Mouse (Mus musculus): Measurements from ENCODE around the gene Plod1. TPM values are rescaled to one million over a fixed set of nuclear protein-coding genes. Genes with fewer than 3 reads are reported as not detected.
A peak's percentile ranks its signal among the peaks of the same experiment; 100 is the strongest.
"Not testable (repeated sequence)": the region's sequence is repeated elsewhere in the genome, so short reads cannot be mapped to it uniquely, and the experiment has no call there.

The Plod1 gene
- polyA plus RNA-seq, 1 experiment, result 18.8 TPM

DNA sequence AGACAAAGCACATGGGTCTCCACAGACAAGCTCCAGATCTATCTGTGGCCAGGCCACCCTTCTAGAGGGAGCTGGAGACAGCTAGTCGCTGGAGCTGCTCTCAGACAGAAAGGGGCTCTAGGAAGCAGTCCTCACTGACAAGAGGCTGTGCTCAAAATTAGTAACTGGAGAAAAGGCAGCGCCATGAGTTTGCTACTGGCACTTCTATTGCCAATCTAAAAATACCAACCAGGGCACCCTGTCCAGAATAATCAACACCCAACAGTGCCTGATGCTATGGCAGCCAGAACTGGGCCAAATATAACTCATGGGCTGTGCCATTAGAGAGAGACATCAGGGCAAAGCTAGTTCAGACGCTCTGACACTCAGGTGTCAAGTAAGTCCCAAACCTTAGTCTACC is 39.2 kb downstream of the Plod1 start:
- DNase-seq (ENCODE audit: extremely low spot score in 1 of 2, low spot score in 1 of 2), result peak; percentile 38 to 48

DNA sequence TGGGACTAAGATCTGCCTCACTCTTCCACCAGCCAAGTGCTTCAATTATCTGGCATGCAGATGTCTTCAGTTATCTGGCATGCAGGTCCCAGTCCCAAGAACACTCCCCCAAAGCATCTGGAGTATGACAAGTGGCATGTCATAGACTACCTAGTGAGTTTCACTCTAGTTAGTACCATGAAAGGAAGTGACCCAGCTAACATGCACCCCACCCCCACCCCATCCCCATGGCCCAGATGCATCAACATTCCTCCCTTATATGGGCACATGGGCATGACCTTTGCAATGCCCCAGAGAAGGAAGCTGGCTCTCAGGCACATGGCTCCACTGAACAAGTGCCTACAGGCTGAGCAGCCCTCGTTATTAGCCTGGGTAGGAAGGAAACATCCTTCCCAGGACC is 40.2 kb downstream of the Plod1 start:
- DNase-seq (ENCODE audit: extremely low spot score in 1 of 2, low spot score in 1 of 2), result no peak

GRCm38 (mm10) chr4:147895815-147896330 is 40.7 kb downstream of the Plod1 start:
- DNase-seq (ENCODE audit: extremely low spot score in 1 of 2, low spot score in 1 of 2), result no peak

DNA sequence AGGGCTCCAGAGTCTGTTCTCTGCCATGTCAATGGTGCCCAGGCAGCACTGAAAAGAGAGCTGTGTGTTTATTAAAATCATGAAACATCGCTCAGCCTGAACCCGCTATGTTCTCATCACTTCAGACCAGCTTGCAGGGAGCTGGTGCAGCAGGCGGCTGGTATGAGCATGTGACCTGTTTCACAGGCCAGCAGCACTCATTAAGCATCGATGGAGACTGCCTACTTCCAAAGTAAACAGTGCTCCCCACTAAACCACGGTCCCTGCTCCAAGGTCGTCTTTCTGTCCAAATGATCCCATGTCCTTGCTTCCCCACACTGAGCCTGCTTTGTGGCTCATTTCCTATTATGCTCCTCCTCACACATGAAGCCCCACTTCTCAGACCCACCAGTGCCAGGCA is 46.2 kb downstream of the Plod1 start:
- DNase-seq (ENCODE audit: extremely low spot score in 1 of 2, low spot score in 1 of 2), result no peak

GRCm38 (mm10) chr4:147888237-147888636 is 48.3 kb downstream of the Plod1 start:
- DNase-seq (ENCODE audit: extremely low spot score in 1 of 2, low spot score in 1 of 2), result no peak

- no peak for DNase-seq (ENCODE audit: extremely low spot score in 1 of 2, low spot score in 1 of 2)
Observed at GRCm38 (mm10) chr4:147887277-147887676, 49.3 kb downstream of the Plod1 start.

DNA sequence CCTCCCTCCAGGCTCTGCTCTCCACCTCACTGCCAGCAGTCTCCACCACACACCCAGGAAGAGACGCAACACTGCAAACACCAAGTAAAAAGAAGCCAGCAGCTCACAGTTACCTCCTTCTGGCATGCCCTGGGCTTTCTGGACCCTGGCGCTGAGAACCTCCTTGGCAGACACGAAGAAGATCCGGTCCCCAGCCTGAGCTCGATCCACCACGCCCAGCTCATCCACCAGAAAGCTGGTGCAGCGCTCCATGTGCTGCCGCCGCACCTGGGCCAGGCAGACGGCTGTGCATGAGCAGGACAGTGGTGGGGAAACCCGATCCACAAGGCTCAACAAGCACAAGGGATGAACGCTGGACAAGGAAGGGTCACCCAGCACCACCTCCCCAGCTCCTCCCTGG is 50.4 kb downstream of the Plod1 start:
- no peak for DNase-seq (ENCODE audit: extremely low spot score in 1 of 2, low spot score in 1 of 2)

GRCm38 (mm10) chr4:147884138-147884537 is 52.4 kb downstream of the Plod1 start:
- DNase-seq (ENCODE audit: extremely low spot score in 1 of 2, low spot score in 1 of 2), result no peak

- DNase-seq (ENCODE audit: extremely low spot score in 1 of 2, low spot score in 1 of 2), result no peak
Observed at GRCm38 (mm10) chr4:147883041-147883440, 53.5 kb downstream of the Plod1 start.

- DNase-seq (ENCODE audit: extremely low spot score in 1 of 2, low spot score in 1 of 2), result no peak
Observed at GRCm38 (mm10) chr4:147881792-147882191, 54.8 kb downstream of the Plod1 start.

DNA sequence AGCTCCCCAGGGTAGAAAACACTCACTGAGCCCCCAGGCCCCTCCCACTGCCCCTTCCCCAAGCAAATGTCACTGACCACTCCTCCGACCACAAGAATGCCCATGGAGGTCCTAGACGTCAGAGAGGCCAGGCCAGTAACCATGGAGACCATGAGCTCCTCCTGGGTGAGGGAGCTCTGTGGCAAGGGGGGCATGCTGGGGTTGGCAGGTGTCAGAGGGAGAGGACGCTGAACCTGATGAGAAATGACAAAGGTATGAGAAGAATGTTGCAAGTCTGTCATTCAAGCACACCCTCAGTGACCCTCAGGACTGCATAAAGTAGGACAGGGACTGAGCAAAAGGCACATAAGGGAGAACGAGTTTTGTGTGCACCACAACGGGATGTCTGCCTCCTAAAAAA is 56.7 kb downstream of the Plod1 start:
- DNase-seq (ENCODE audit: extremely low spot score in 1 of 2, low spot score in 1 of 2), result no peak

DNA sequence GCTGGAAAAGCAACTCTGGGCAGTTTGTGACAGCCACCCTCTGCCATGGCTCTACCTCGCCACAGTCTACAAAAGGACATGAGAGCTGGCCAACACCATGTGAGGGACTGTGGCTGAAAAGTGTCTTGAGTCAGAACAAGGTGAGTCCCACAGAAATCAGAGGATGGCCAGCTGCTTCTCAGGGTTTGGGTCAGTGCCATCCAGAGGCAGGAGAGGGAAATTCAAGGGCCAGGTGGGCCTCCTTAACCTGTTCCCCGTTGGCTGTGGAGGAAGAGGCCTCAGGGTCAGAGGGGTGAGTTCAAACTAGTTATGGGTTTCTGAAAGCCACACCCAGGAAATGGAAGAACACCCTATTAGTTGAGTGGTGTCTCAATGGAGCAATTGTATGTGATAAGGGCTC is 57.1 kb downstream of the Plod1 start:
- DNase-seq (ENCODE audit: extremely low spot score in 1 of 2, low spot score in 1 of 2), result no peak

- no peak for DNase-seq (ENCODE audit: extremely low spot score in 1 of 2, low spot score in 1 of 2)
Observed at GRCm38 (mm10) chr4:147878537-147878936, 58.0 kb downstream of the Plod1 start.

- no peak for DNase-seq (ENCODE audit: extremely low spot score in 1 of 2, low spot score in 1 of 2)
Observed at GRCm38 (mm10) chr4:147875852-147876575, 60.6 kb downstream of the Plod1 start.

DNA sequence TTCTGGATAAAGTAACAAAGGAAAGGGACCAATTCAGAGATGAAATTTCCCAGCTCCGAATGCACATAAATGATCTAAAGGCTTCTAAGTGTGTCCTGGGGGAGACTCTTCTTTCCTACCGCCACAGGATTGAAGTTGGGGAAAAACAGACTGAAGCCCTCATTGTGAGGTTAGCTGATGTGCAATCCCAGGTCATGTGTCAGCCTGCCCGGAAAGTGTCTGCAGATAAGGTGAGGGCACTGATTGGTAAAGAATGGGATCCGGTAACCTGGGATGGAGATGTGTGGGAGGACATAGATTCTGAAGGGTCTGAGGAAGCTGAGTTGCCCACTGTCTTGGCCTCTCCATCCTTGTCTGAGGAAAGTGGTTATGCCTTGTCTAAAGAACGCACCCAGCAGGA is 67.3 kb downstream of the Plod1 start:
- no peak for DNase-seq (ENCODE audit: extremely low spot score in 1 of 2, low spot score in 1 of 2)

DNA sequence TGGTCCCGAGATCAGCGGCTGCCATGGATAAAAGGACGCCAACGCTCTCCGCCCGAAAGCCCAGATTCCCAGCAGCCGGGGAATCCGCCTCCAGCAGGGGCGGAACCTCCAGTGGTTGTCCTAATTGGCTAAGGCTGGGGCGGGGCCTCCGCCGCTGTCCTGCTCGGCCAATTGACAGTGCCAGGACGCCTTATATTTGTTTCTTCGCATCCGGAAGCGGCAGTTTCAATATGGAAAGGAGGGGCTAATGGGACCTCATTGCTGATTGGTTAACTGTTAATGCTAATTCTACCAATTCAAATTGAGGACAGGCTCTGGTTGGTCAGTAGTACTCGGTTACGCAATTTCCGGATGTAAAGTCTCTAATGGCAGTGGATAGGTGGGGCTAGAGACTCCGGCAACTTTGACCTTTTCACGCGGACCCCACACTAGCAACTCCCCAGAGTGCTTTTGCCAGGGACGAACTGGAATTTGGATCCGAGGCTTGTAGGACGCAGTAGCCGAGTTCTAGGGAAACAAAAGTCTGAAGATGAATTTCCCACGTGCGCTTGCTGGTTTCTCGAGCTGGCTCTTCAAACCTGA is 68.0 kb downstream of the Plod1 start, which contains the start of the genes Miip and Fv1:
Gene Miip (minus strand): TSS at position 367 of the 582 bp plus-strand sequence.
Gene Fv1 (plus strand): TSS at position 530 of the 582 bp plus-strand sequence.
- DNase-seq (ENCODE audit: extremely low spot score in 1 of 2, low spot score in 1 of 2), result peak; percentile 98

DNA sequence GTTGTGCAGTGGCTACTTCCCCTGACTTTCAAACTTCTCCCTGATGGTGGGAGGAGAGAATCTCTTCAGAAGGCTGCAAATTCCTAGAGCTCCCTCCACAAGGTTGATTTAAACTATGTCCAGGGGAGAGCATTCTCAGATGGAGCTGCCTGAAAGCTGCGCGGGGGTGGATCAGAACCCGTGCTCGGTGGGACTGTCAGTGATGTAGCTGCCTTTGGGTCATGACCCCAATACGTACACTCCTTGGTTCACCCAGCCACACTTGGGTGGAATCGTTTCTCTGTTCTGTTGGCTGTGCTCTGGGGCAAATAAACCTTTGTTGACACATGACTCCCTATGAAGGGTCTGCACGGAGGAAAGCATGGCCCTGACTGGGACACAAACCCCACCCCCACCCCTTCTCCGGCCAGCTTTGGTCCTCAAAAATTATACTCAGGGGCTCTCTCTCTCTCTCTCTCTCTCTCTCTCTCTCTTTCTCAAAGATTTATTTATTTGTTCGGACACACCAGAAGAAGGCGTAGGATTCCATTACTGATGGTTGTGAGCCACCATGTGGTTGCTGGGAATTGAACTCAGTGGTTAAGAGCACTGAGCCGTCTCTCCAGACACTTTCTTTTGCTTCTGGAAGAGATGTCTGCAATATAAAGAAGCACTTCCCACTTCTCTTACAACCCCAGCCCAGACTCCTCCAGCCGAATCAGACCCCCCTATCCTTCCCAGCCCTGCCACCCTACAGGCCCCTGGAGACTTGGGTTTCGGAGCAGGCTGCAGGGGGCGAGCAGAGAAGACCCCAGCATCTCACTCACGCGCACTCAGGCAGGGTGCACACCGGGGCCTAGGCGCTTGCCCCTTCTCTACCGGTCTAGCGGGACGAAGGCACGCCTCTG is 68.8 kb downstream of the Plod1 start:
- DNase-seq (ENCODE audit: extremely low spot score in 1 of 2, low spot score in 1 of 2), result peak in 1 of 2 experiments; percentile 22

- DNase-seq (ENCODE audit: extremely low spot score in 1 of 2, low spot score in 1 of 2), result not testable (repeated sequence)
Observed at GRCm38 (mm10) chr4:147866793-147867192, 69.8 kb downstream of the Plod1 start.

GRCm38 (mm10) chr4:147866056-147866455 is 70.5 kb downstream of the Plod1 start:
- DNase-seq (ENCODE audit: extremely low spot score in 1 of 2, low spot score in 1 of 2), result no peak

- no peak for DNase-seq (ENCODE audit: extremely low spot score in 1 of 2, low spot score in 1 of 2)
Observed at GRCm38 (mm10) chr4:147865651-147866050, 70.9 kb downstream of the Plod1 start.

DNA sequence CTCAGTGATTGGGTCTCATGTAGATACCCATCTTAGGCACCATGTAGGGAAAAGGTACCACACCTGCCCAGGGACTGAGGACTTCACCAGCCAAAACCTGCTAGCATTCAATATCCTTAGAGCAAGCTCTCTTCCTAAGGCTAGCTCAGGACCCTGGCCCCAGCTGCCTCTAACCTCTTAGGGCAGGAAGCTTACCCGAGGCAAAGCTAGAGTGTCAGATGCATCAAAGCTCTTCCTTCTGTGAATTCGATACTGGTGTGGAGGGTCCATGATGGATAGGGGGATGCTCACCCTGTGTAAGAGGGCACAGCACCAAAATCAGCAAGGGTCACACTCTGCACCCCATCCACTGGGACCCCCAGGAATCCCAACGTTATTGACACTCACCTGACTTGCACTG is 74.5 kb downstream of the Plod1 start:
- no peak for DNase-seq (ENCODE audit: extremely low spot score in 1 of 2, low spot score in 1 of 2)

Data from frontal cortex, adult 2 months (tissue).